Mouse (Mus musculus) hindbrain, embryonic 16.5 days (tissue): ENCODE results near the gene 3110009E18Rik. TPM values are rescaled to one million over a fixed set of nuclear protein-coding genes. Genes with fewer than 3 reads are reported as not detected.
A peak's percentile ranks its signal among the peaks of the same experiment; 100 is the strongest.

ENCODE experiments used
- ATAC-seq: fragments of 200-750 bp; cut with Nextera tagmentation; 2 replicates; pipeline ENCODE4 v1.8.0; 2017; ENCODE audit warnings: moderate TSS enrichment, moderate library complexity
- H3K27ac ChIP-seq: fragments of 300-500 bp; sonication (generic); 2 replicates; pipeline ENCODE4 v1.5.1; 2014; ENCODE audit warnings: low read depth, mild to moderate bottlenecking, control low read depth, low read length, moderate library complexity
- H3K27me3 ChIP-seq: fragments of 300-500 bp; sonication (generic); replicated peaks from 2 replicates; pipeline ENCODE4 v1.6.1; 2014; ENCODE audit warnings: low read length; ENCODE audit not compliant: control insufficient read depth, insufficient read depth
- H3K36me3 ChIP-seq: fragments of 300-500 bp; sonication (generic); 2 replicates; pipeline ENCODE4 v1.6.1; 2014; ENCODE audit warnings: mild to moderate bottlenecking, low read length, moderate library complexity, mixed read lengths; ENCODE audit not compliant: control insufficient read depth, insufficient read depth
- H3K4me1 ChIP-seq: fragments of 300-500 bp; sonication (generic); 2 replicates; pipeline ENCODE4 v1.6.1; 2014; ENCODE audit warnings: low read depth, low read length; ENCODE audit not compliant: control insufficient read depth, insufficient read depth
- H3K4me2 ChIP-seq: fragments of 300-500 bp; sonication (generic); 2 replicates; pipeline ENCODE4 v1.6.1; 2014; ENCODE audit warnings: mild to moderate bottlenecking, low read length, control low read depth, moderate library complexity
- H3K4me3 ChIP-seq: fragments of 300-500 bp; sonication (generic); 2 replicates; pipeline ENCODE4 v1.5.1; 2014; ENCODE audit warnings: mild to moderate bottlenecking, low read length, control low read depth, moderate library complexity
- H3K9ac ChIP-seq: fragments of 300-500 bp; sonication (generic); 2 replicates; pipeline ENCODE4 v1.6.1; 2014; ENCODE audit warnings: low read depth, mild to moderate bottlenecking, control low read depth, low read length, moderate library complexity
- H3K9me3 ChIP-seq: fragments of 300-500 bp; sonication (generic); 2 replicates; pipeline ENCODE4 v1.6.1; 2014; ENCODE audit warnings: mild to moderate bottlenecking, low read length, moderate library complexity; ENCODE audit not compliant: control insufficient read depth
- WGBS: fragments of 180-500 bp; shearing (Covaris S2); extraction: QIAGEN DNeasy Blood & Tissue Kit; methylation state at CpG from one replicate; pipeline ENCODE4 v1.1.7; 2014; 5-methylcytosine and 5-hydroxymethylcytosine counted together
- polyA plus RNA-seq: library from polyadenylated mRNA; unstranded; fragments of >200 nt; fragmentation: Nextera tagmentation; extraction: Ambion mirVana; gene quantifications from 2 replicates; pipeline ENCODE4 v1.2.1, GENCODE M21; 2015

Gene 3110009E18Rik
- polyA plus RNA-seq, 1 experiment from 2014 or later, result 13.3 TPM

- peaks cover 4% of the 10 kb centered on the region for H3K9me3 ChIP-seq
- 69% methylated on average over 11 of the region's 11 CpGs for WGBS
- peak; percentile 5 for ATAC-seq
- H3K4me3 ChIP-seq, result no peak overlapping the region; the same call in 1 of the 2 replicates
- H3K27me3 ChIP-seq, result no peaks in the 10 kb centered on the region
- no peak overlapping the region for H3K9ac ChIP-seq
- H3K27ac ChIP-seq, result peak overlapping the region; percentile 82
- peak overlapping the region; percentile 31 for H3K4me2 ChIP-seq
- H3K4me1 ChIP-seq, result peaks cover 14% of the 10 kb centered on the region
- peaks cover 24% of the 10 kb centered on the region for H3K36me3 ChIP-seq
Measured at GRCm38 (mm10) chr1:120116106-120116505, 4.9 kb upstream of the 3110009E18Rik start.

GRCm38 (mm10) chr1:120118854-120119253 is 2.1 kb upstream of the 3110009E18Rik start:
- 74% methylated on average over 2 of the region's 2 CpGs for WGBS
- ATAC-seq, result no peak
- peaks cover 4% of the 10 kb centered on the region for H3K9me3 ChIP-seq

GRCm38 (mm10) chr1:120119389-120119788 is 1.6 kb upstream of the 3110009E18Rik start:
- Histone ChIP-seq H3K27ac (peak overlapping the region; percentile 92), H3K9ac (peak overlapping the region; percentile 80), H3K9me3 (peaks cover 1% of the 10 kb centered on the region), H3K4me3 (peak overlapping the region; percentile 74), H3K27me3 (no peaks in the 10 kb centered on the region), H3K36me3 (peaks cover 13% of the 10 kb centered on the region), H3K4me2 (peak overlapping the region; percentile 72), H3K4me1 (peaks cover 19% of the 10 kb centered on the region)
- ATAC-seq, result no peak
- WGBS, result 56% methylated on average over 4 of the region's 4 CpGs

More at GRCm38 (mm10) chr1:120118854-120119253, 2.1 kb upstream of the 3110009E18Rik start:
- Histone ChIP-seq H3K4me3 (peak overlapping the region; percentile 74), H3K27ac (peak overlapping the region; percentile 92), H3K36me3 (peaks cover 16% of the 10 kb centered on the region), H3K4me2 (peak overlapping the region; percentile 72), H3K4me1 (peaks cover 19% of the 10 kb centered on the region), H3K9ac (peak overlapping the region; percentile 43), H3K27me3 (no peaks in the 10 kb centered on the region)

GRCm38 (mm10) chr1:120120141-120120968 is 632 bp upstream of the 3110009E18Rik start:
- Histone ChIP-seq H3K36me3 (peaks cover 5% of the 10 kb centered on the region; the same call in 1 of the 2 replicates), H3K27ac (peak overlapping the region; percentile 92), H3K4me2 (peak overlapping the region; percentile 72), H3K9ac (peak overlapping the region; percentile 80), H3K9me3 (no peaks in the 10 kb centered on the region), H3K27me3 (no peaks in the 10 kb centered on the region), H3K4me1 (peaks cover 19% of the 10 kb centered on the region), H3K4me3 (peak overlapping the region; percentile 74)
- peak; percentile 27 for ATAC-seq
- WGBS, result 4% methylated on average over 24 of the region's 24 CpGs

GRCm38 (mm10) chr1:120121930-120122530 is 1.0 kb downstream of the 3110009E18Rik start:
- Histone ChIP-seq H3K4me2 (peak overlapping the region; percentile 79), H3K9ac (no peak overlapping the region), H3K36me3 (no peaks in the 10 kb centered on the region), H3K4me1 (peaks cover 19% of the 10 kb centered on the region), H3K27ac (peak overlapping the region; percentile 92; the same call in 1 of the 2 replicates), H3K9me3 (no peaks in the 10 kb centered on the region), H3K27me3 (no peaks in the 10 kb centered on the region), H3K4me3 (peak overlapping the region; percentile 74)
- WGBS, result 91% methylated on average over 9 of the region's 9 CpGs
- no peak for ATAC-seq

- no peak overlapping the region for H3K9ac ChIP-seq
- H3K4me1 ChIP-seq, result peaks cover 19% of the 10 kb centered on the region
- H3K27me3 ChIP-seq, result no peaks in the 10 kb centered on the region
- ATAC-seq, result no peak
- no peak overlapping the region for H3K27ac ChIP-seq
- no peak overlapping the region for H3K4me3 ChIP-seq
- no peaks in the 10 kb centered on the region for H3K9me3 ChIP-seq
- 96% methylated on average over 8 of the region's 8 CpGs for WGBS
- H3K36me3 ChIP-seq, result no peaks in the 10 kb centered on the region
- H3K4me2 ChIP-seq, result no peak overlapping the region
Measured at GRCm38 (mm10) chr1:120122634-120123383, 1.8 kb downstream of the 3110009E18Rik start.

GRCm38 (mm10) chr1:120124839-120125238 is 3.9 kb downstream of the 3110009E18Rik start:
- no peaks in the 10 kb centered on the region for H3K27me3 ChIP-seq
- H3K4me1 ChIP-seq, result peaks cover 9% of the 10 kb centered on the region
- H3K9ac ChIP-seq, result no peak overlapping the region
- no peak overlapping the region for H3K4me3 ChIP-seq
- H3K4me2 ChIP-seq, result no peak overlapping the region
- ATAC-seq, result no peak
- H3K9me3 ChIP-seq, result no peaks in the 10 kb centered on the region
- no peak overlapping the region for H3K27ac ChIP-seq
- H3K36me3 ChIP-seq, result no peaks in the 10 kb centered on the region
- WGBS, result 72% methylated on average over 4 of the region's 4 CpGs

GRCm38 (mm10) chr1:120125471-120125870 is 4.5 kb downstream of the 3110009E18Rik start:
- no peak overlapping the region for H3K9ac ChIP-seq
- H3K9me3 ChIP-seq, result no peaks in the 10 kb centered on the region
- H3K27ac ChIP-seq, result no peak overlapping the region
- H3K36me3 ChIP-seq, result no peaks in the 10 kb centered on the region
- WGBS, result 74% methylated on average over 6 of the region's 6 CpGs
- no peak for ATAC-seq
- H3K4me3 ChIP-seq, result no peak overlapping the region
- no peaks in the 10 kb centered on the region for H3K27me3 ChIP-seq
- H3K4me2 ChIP-seq, result no peak overlapping the region
- peaks cover 4% of the 10 kb centered on the region; the same call in 1 of the 2 replicates for H3K4me1 ChIP-seq
